Mouse (Mus musculus): ENCODE measurements around the gene Fbxo40.

- no peak for TF ChIP-seq CTCF (IDR thresholded peaks at IDR 0.05; ENCODE audit: low read depth)
- TF ChIP-seq EP300 (IDR thresholded peaks at IDR 0.05; ENCODE audit: low read depth) = no peak
Measured at GRCm38 (mm10) chr16:36934131-36934840, 56.0 kb downstream of the Fbxo40 start.

Measured in liver, embryonic 14.5 days (tissue).